Mouse (Mus musculus) limb, embryonic 11.5 days (tissue): ENCODE measurements at regions not wholly inside any gene's neighbourhood (a gene's known extent, or its start where the extent isn't known, plus 50 kb on each side); places are given as distances from the start of the nearest gene placed in this dataset.

Experiments
- ATAC-seq: fragments of 200-750 bp; cut with Nextera tagmentation; 2 replicates; pipeline ENCODE4 v1.8.0; 2017; ENCODE audit warnings: low read depth; ENCODE audit not compliant: insufficient number of reproducible peaks, low FRiP score, low TSS enrichment
- DNase-seq: peaks from one replicate; pipeline ENCODE4 v3.0.0-alpha.2; 2015; ENCODE audit warnings: low spot score
- H3K27ac ChIP-seq: fragments of 300-500 bp; sonication (generic); replicated peaks from 2 replicates; pipeline ENCODE4 v1.5.1; 2014; ENCODE audit warnings: low read depth, mild to moderate bottlenecking, low read length
- H3K27me3 ChIP-seq: fragments of 300-500 bp; sonication (generic); 2 replicates; pipeline ENCODE4 v1.6.1; 2014; ENCODE audit warnings: mild to moderate bottlenecking, low read length, mixed read lengths; ENCODE audit not compliant: control insufficient read depth, insufficient read depth
- H3K36me3 ChIP-seq: fragments of 300-500 bp; sonication (generic); 2 replicates; pipeline ENCODE4 v1.6.1; 2014; ENCODE audit warnings: mild to moderate bottlenecking, low read length, moderate library complexity, mixed read lengths; ENCODE audit not compliant: control insufficient read depth, insufficient read depth
- H3K4me1 ChIP-seq: fragments of 300-500 bp; sonication (generic); 2 replicates; pipeline ENCODE4 v1.6.1; 2014; ENCODE audit warnings: low read length, mixed read lengths; ENCODE audit not compliant: control insufficient read depth, insufficient read depth
- H3K4me2 ChIP-seq: fragments of 300-500 bp; sonication (generic); 2 replicates; pipeline ENCODE4 v1.6.1; 2014; ENCODE audit warnings: low read depth, mild to moderate bottlenecking, moderate library complexity; ENCODE audit not compliant: severe bottlenecking
- H3K4me3 ChIP-seq: fragments of 300-500 bp; sonication (generic); 2 replicates; pipeline ENCODE4 v1.5.1; 2014; ENCODE audit warnings: low read depth, low read length
- H3K9ac ChIP-seq: fragments of 300-500 bp; sonication (generic); 2 replicates; pipeline ENCODE4 v1.6.1; 2014; ENCODE audit warnings: mild to moderate bottlenecking, low read length
- H3K9me3 ChIP-seq: fragments of 300-500 bp; sonication (generic); 2 replicates; pipeline ENCODE4 v1.6.1; 2016; ENCODE audit warnings: low read length; ENCODE audit not compliant: control insufficient read depth
- WGBS: fragments of 180-500 bp; shearing (Covaris S2); extraction: QIAGEN DNeasy Blood & Tissue Kit; methylation state at CpG from one replicate; pipeline ENCODE4 v1.1.7; 2014; 5-methylcytosine and 5-hydroxymethylcytosine counted together

GRCm38 (mm10) chr2:92544364-92545151 is 54.9 kb upstream of the Chst1 start:
- WGBS, result 26% methylated on average over 15 of the region's 15 CpGs
- Histone ChIP-seq H3K36me3 (no peaks in the 10 kb centered on the region), H3K27ac (no peak overlapping the region), H3K4me1 (0 out of 2 replicates have a peak, but pooled peaks cover 3% of the 10 kb centered on the region), H3K4me3 (no peak overlapping the region), H3K9me3 (no peaks in the 10 kb centered on the region), H3K9ac (no peak overlapping the region; the same call in 1 of the 2 replicates), H3K27me3 (no peaks in the 10 kb centered on the region), H3K4me2 (no peak overlapping the region)
- DNase-seq, result peak; percentile 37
- ATAC-seq, result 0 out of 2 replicates have a peak, but pooled peaks have one; percentile 39

DNA sequence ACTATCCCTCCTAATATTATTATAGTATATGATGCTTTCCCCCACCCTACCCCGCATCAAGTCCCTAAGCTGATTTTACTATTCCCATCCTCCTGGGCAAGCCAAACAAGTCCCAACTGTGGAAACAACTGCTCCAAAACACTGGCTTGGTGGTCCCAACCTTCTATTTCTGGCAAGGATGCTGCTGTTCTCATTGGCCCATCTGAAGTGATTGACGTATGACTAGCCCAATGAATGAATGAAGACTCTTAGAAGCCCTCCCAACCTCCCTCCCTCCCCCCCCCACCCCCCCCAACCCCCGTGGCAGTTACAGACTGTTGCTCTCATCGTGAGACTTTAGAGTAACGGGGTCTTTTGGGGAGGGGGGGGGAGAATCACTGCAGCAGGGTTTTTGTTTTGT is 58.7 kb upstream of the Chst1 start:
- 54% methylated on average over 5 of the region's 5 CpGs for WGBS

DNA sequence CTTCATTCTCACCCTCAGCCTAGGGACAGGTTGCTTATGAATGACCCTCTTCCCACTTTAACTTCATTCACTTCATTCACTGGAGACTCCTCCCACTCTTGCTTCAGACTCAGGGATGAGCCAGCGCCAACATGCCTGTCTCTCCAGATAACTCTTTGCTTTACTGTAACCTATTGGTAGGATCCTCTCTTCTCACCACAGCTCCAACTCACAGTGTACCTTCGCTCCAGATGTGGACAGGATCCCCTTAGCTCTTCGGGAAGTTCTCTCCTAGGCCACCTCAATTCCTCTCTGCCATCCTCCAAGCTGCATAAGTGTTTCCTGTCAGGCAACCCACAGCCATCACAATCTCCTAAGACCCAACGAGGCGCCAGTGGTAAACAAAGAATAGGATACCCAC is 67.5 kb upstream of the Chst1 start:
- Histone ChIP-seq H3K27me3 (no peaks in the 10 kb centered on the region), H3K4me1 (no peaks in the 10 kb centered on the region), H3K27ac (no peak overlapping the region), H3K9ac (no peak overlapping the region), H3K4me3 (no peak overlapping the region), H3K36me3 (no peaks in the 10 kb centered on the region), H3K9me3 (no peaks in the 10 kb centered on the region), H3K4me2 (no peak overlapping the region)
- WGBS, result 84% methylated on average over 5 of the region's 5 CpGs
- ATAC-seq (no peak), DNase-seq (no peak)

More for the DNA sequence above, 58.7 kb upstream of the Chst1 start:
- Histone ChIP-seq H3K4me3 (no peak overlapping the region), H3K4me1 (0 out of 2 replicates have a peak, but pooled peaks cover 3% of the 10 kb centered on the region), H3K9ac (no peak overlapping the region), H3K9me3 (no peaks in the 10 kb centered on the region), H3K27ac (no peak overlapping the region), H3K4me2 (no peak overlapping the region), H3K36me3 (no peaks in the 10 kb centered on the region), H3K27me3 (no peaks in the 10 kb centered on the region)
- ATAC-seq, result no peak
- no peak for DNase-seq

GRCm38 (mm10) chr2:92530677-92531076 is 68.8 kb upstream of the Chst1 start:
- Histone ChIP-seq H3K27ac (no peak overlapping the region), H3K9me3 (no peaks in the 10 kb centered on the region), H3K27me3 (no peaks in the 10 kb centered on the region), H3K4me1 (no peaks in the 10 kb centered on the region), H3K9ac (no peak overlapping the region), H3K4me3 (no peak overlapping the region), H3K36me3 (no peaks in the 10 kb centered on the region), H3K4me2 (no peak overlapping the region)
- DNase-seq (no peak), ATAC-seq (no peak)
- WGBS, result 77% methylated on average over 4 of the region's 4 CpGs

DNA sequence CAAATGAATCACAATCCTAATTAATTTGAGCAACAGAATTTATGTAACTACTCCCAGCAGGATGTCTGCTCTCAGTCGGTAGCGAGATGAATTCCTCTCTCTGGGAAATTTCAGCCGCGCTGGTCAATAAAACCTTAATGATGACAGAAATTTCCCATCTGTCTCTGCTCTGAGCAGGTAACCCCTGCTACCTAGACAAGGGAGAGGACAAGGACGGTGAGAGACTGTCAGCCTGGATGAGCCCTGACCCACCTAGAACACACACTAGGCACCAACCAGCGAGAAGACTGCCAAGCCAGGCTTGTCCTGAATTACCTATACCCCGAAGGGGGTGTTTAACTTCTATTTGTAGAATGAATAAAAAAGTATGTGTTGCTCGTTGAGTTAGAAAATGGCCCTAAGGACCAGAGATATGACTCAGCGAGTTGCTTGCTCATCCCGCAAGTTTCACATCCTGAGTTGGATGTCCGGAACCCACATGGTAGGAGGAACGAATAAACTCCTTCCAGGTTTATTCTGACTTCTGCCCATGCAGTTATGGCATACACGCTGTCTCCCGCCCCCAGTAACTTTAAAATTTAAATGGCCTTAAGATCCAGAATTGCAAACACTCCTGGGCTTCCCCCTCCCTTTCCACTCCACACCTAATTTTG is 69.5 kb upstream of the Slc35c1 start:
- WGBS, result 52% methylated on average over 14 of the region's 14 CpGs
- Histone ChIP-seq H3K9me3 (no peaks in the 10 kb centered on the region), H3K4me2 (peak overlapping the region; percentile 56), H3K27ac (no peak overlapping the region), H3K9ac (peak overlapping the region; percentile 56), H3K4me3 (peak overlapping the region; percentile 38), H3K4me1 (no peaks in the 10 kb centered on the region), H3K27me3 (no peaks in the 10 kb centered on the region), H3K36me3 (no peaks in the 10 kb centered on the region)
- no peak for ATAC-seq
- no peak for DNase-seq

GRCm38 (mm10) chr2:92529071-92529641 is 68.8 kb upstream of the Slc35c1 start:
- WGBS, result 6% methylated on average over 24 of the region's 24 CpGs

DNA sequence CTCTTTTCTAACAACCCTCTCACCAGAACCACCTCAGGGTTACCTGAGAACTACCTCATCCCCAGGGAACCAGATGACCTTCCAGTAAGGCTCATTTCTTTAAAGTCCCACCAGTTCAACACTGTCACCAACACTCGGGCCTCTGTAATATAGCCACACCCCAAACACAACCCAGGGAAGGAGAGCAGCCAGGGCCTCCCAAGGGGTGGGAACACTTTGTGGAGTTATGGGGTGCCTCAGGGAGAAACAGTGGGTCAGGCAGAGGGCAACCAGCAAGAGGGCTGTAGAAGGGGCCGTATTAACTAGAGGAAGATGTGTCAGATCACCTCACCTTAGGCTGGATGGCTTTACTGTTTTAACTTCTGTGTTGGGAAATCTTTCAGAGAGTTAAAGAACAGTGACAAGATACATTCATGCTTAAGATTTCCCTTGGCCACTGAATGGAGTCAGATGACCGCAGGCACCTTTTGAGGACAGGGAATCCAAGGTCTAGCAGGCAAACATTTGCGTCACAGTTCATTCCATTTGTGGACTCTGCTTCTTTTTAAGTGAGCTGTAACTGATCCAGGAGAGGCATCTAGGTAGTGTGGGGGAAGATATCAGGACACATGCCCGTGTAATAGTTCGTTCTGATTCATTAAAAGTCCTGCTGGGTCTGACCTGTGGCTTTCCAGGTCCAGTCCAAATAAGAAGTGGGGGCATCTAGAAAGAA is 67.9 kb upstream of the Slc35c1 start:
- H3K9me3 ChIP-seq, result no peaks in the 10 kb centered on the region
- H3K4me3 ChIP-seq, result no peak overlapping the region
- no peaks in the 10 kb centered on the region for H3K4me1 ChIP-seq
- 79% methylated on average over 6 of the region's 6 CpGs for WGBS
- H3K27ac ChIP-seq, result no peak overlapping the region
- no peaks in the 10 kb centered on the region for H3K27me3 ChIP-seq
- DNase-seq, result no peak
- H3K4me2 ChIP-seq, result no peak overlapping the region
- ATAC-seq, result no peak
- H3K9ac ChIP-seq, result no peak overlapping the region
- no peaks in the 10 kb centered on the region for H3K36me3 ChIP-seq

More at GRCm38 (mm10) chr2:92529071-92529641, 68.8 kb upstream of the Slc35c1 start:
- peak; percentile 91 for ATAC-seq
- Histone ChIP-seq H3K4me3 (peak overlapping the region; percentile 38), H3K4me1 (no peaks in the 10 kb centered on the region), H3K27ac (no peak overlapping the region), H3K36me3 (no peaks in the 10 kb centered on the region), H3K27me3 (no peaks in the 10 kb centered on the region), H3K9ac (peak overlapping the region; percentile 56), H3K9me3 (no peaks in the 10 kb centered on the region), H3K4me2 (peak overlapping the region; percentile 56)
- peak; percentile 83 for DNase-seq
